Mouse (Mus musculus) regulatory T cell (primary cell): ENCODE data around the gene Tlx2.

Experiments
- in situ Hi-C: fragments of 300-600 bp; cut with MboI, MseI; formaldehyde crosslinking; loops from one replicate; pipeline ENCODE4 v1.15.1; 2025; ENCODE audit warnings: high pct_unique_total_duplicates

The Tlx2 gene

DNA sequence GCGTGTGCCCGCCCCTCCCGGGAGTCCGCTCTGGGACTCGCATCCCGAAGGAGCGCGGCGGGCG is at the start of gene Tlx2:
TSS of gene Tlx2 (minus strand) at position 47 of the 64 bp plus-strand sequence.
- in situ Hi-C loops: no loop called here

DNA sequence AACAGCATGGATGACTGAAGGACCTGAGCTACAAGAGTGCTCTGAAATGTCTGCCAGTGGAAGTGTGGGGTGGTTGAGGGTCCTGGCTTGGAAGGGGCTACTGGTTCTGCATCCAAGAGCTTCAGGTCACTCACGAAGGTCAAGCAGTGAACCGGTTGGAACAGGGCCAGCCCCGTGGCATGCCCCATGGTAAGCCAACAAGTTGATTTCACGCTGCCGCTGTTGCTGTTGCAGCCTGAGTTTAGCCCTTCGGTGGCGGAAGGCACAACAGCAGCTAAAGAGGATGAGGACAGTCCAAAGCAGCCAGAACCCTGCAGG is 49.6 kb upstream of the Tlx2 start:
- in situ Hi-C loops: no loop called here

DNA sequence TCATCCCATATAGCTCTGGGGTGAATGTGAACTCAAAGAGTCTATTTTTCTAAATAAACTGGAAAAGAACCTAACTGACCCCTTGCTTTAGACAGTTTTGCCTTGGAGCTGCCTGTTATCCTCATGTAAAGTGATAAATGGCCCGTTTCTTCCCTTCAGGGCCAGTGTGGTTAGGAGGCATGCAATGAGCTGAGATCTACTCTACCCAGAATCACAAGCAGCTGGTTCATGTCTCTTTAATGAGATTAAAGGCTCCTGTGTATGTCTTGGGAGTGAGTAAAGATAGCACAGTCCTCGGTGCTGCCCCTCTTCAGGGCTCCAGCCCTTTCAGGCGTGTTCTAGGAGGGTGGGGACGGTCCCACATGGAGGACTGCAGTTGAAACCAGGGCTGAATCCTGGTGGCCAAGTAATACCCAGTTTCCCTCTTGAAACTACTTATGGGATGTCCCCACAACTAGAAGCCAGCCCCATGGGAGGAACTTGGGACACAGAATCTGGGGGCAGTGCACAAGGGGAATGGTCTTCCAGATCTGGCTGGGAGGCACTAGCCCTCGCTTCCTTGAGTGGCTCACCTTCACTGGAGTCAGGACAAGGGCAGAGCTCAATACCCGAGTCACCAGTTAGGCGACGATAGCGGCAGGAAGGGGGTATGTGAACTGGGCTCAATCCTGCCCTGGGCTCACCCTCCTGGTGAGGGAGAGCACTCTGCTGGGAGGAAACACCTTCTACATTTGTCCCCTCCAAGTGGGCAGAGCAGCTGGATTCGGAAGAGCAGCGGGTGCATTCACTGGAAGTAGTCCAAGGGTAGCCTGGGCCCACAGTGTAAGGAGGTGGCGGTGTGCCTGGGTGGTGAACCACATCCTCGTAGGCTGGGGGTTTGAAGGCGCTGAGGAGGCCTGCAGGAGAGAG is 49.0 kb upstream of the Tlx2 start:
- in situ Hi-C loops: no loop called here

DNA sequence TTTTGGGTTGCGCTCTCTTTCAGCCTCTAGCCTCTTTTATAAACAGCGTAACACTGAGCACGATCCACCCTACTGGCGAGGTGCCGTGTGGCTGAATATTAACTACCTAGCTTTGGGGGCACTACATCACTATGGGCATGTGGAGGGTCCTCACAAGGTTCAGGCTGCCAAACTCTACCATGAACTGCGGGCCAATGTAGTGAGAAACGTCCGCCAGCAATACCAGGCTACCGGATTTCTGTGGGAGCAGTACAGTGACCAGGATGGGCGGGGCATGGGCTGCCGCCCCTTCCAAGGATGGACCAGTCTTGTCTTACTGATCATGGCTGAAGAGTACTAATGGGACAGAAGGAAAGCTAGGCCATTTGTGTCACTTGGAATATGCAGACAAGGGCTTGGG is 48.3 kb upstream of the Tlx2 start:
- in situ Hi-C loops: no loop called here

DNA sequence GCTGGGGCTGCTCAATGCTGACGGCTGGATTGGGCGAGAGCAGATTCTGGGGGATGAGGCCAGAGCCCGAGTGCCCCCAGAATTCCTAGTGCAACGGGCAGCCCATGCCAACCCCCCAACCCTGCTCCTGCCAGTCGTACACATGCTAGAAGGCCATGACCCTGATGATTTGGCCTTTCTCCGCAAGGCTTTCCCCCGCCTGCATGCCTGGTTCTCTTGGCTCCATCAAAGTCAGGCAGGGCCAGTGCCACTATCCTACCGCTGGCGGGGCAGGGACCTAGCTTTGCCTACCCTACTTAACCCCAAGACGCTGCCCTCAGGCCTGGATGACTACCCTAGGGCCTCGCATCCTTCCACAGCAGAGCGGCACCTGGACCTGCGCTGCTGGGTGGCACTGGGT is 47.5 kb upstream of the Tlx2 start:
- in situ Hi-C loops: no loop called here

DNA sequence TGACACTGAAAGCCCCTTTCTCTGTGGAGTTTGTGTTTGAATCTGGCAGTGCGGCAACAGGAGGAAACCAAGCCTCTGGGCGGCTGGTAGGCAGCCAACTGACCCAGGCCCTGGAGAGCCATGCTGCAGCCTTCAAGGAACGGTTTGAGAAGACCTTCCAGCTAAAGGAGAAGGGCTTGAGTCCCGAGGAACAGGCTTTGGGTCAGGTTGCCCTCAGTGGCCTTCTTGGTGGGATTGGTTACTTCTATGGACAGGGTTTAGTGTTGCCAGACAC is 47.0 kb upstream of the Tlx2 start:
- in situ Hi-C loops: no loop called here

DNA sequence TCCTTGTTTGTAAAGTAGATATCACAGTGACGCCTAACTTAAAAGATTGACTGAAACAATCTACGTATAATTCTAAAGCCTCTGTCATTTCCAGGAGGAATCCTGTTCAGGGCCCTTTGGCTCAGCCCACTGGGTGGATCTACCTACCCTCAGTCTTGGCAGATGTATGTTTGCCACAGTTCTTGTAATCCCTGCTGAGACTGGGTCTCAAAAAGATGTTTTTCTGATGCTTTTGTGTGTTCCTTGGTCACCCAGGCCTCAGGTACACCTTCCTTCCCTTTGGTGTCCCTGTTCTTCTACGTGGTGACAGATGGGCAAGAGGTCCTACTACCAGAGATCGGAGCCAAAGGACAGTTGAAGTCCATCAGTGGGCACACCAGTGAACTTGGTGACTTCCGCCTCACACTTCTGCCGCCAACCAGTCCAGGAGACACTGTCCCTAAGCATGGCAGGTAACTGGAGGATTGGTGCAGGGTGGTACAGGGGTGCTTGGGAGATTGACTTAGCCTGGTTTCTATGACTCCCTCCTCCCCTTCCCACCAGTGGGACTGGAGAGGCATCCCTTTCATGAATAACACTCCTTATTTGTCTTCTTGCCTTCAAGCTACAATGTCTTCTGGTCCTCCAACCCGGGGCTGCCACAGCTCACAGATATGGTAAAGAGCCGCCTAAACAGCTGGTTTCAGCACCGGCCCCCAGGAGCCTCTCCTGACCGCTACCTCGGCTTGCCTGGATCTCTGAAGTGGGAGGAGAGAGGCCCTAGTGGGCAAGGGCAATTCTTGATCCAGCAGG is 46.5 kb upstream of the Tlx2 start:
- in situ Hi-C loops: no loop called here

DNA sequence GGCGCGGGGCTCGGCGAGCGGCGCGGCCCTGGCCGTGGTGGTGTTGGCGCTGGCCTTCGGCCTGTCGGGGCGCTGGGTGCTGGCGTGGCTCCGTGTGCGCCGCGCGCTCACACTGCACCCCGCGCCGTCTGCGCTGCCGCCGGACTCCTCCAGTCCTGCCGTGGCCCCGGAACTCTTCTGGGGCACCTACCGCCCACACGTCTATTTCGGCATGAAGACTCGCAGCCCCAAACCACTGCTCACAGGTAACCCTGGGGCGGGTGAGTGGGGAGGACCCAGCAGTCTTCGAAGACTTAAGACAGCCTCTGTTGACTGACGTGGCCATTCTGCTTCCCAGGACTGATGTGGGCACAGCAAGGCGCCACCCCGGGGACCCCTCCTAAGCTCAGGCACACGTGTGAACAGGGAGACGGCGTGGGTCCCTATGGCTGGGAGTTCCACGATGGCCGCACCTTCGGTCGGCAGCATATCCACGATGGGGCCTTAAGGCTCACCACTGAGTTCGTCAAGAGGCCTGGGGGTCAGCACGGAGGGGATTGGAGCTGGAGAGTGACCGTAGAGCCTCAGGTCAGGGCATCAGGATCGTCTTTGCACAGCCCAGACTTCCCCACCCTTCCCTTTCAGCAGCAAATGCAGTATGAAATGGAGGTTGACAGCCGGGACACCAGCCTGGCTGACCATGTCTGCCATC is 45.7 kb upstream of the Tlx2 start:
- in situ Hi-C loops: no loop called here

DNA sequence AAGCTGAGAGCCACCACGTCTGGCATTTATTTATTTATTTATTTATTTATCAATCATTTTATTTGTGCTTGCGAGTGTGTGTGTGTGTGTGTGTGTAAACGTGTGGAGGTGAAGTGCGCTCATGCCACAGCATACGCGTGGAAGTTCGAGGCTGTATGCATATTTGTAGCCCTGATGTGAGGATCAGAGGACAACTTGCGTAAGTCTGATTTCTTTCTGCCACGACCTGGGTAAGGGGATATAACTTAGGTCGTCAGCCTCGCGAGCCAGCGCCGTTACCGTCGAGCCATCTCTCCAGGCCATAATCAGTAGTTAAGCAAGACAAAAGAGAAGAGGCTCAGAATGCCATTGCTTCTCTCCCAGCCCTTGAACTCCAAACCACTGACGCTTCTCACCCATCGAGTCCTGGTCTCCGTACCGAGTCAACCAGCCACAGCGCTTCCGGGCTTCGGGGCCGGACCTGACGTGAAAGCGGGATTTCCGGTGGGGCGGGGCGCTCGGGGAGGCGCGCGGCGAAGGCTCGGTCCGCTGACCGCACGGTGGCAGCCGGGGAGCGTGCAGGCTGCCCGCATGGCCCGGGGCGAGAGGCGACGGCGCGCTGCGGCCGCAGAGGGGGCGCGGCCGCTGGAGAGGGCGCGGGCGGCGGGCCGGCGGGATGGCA is 45.0 kb upstream of the Tlx2 start, which contains the start of gene Mogs:
TSS of gene Mogs (plus strand) at position 486 of the 661 bp plus-strand sequence.
- in situ Hi-C loops: no loop called here

DNA sequence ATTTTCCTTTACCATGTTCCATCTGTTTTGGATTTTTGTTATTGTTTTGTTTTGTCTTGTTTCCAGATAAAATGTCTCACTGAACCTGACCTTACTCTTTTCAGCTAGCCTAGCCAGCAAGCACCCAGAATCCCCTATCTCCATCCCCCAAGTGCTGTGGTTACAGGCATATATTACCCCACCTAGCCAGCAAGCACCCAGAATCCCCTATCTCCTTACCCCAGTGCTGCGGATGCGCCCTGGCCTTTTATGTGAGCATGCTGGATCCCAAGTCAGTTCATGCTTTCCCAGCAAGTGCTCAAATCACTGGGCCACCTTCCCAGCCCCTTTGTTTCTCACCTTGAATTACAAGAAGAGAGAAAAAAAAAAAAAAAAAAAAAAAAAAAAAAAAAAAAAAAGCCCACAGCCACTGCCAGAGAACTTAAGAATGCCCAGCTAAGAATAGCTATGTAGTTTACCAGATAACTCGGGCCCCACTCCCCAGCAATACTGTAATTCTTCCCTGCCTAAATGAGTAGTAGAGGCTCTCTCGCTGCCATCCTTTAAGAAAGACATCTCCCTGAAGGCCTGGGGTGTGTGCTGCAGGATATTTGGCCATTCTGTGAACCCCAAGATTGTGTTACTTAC is 41.5 kb upstream of the Tlx2 start:
- in situ Hi-C loops: no loop called here

DNA sequence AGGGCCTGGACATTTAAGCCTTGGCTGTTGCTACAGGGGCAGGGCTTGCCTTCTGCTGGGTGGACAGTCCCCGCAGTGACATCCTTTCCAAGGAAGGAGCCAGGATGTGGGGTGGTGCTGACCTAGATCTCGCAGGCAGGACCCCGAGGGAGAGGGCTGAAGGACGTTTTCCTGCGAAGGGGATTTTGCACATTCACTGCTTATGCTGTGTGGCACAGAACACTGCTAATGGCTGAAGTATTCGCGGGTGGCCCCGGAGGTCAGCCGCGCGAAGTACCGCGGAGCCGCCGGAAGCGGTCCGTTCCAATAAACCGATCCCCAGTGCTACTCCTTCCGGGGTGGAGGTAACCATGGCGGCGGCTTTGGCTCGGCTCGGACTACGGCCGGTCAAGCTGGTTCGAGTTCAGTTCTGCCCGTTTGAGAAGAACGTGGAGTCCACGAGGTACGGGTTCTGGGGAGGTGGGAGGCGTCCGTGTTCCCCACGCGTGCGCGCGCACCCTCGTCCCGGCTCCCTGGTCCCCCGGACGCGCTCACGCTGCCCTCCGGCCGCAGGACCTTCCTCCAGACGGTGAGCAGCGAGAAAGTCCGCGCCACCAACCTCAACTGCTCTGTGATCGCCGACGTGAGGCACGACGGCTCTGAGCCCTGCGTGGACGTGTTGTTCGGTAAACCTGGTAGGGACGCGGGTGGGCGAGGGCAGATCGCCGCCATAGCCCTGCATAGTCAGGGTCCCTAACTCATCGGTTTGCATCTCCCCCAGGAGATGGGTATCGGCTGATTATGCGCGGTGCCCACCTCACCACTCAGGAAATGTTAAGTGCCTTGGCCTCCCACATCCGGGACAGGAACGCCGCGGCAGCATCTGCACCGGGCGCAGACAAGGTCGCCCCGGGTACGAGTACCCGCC is 38.9 kb upstream of the Tlx2 start, which contains the start of gene Mrpl53:
TSS of gene Mrpl53 (plus strand) at position 279 of the 907 bp plus-strand sequence.
- in situ Hi-C loops: loop anchor here (5.0 to 10.0 kb wide), 2 partner anchors 48 to 364 kb away; partner anchors contain the start of genes 1700003E16Rik and Wdr54

DNA sequence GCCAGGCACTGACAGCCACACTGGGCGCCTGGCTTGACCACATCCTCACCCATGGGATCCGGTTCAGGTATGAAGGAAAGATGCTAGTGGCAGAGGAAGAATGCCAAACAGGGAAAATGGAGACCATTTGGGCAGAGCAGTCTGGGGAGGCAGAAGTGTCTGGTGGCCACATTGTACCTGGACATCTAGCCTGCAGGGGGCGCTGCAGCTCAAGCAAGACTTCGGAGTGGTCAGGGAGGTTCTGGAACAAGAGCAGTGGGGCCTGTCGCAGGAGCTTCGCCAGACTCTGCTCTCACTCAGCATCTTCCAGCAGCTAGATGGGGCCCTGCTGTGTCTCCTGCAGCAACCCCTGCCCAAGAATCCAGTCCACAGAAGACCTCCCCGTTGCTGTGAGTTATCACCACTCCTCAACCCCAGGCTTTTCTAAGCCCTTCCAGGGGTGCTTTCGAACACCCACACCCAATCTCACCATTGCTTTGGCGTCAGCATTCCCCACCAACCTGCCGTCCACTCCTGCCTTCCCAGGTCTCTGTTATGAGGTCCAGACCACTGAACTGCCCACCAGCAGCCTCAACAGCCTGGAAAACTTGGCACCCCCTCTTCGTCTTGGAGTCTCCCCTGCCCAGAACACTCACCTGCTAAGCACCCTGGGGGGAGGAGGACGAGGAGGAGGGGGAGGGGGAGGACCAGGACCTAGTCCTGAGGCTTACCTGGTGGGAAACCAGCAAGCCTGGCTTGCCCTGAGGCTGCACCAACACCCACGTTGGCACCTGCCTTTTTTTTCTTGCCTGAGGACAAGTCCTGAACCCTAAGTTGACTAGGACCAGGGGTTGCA is 37.7 kb upstream of the Tlx2 start:
- in situ Hi-C loops: loop anchor here (5.0 to 10.0 kb wide), 2 partner anchors 50 to 363 kb away; partner anchors contain the start of genes 1700003E16Rik and Wdr54

DNA sequence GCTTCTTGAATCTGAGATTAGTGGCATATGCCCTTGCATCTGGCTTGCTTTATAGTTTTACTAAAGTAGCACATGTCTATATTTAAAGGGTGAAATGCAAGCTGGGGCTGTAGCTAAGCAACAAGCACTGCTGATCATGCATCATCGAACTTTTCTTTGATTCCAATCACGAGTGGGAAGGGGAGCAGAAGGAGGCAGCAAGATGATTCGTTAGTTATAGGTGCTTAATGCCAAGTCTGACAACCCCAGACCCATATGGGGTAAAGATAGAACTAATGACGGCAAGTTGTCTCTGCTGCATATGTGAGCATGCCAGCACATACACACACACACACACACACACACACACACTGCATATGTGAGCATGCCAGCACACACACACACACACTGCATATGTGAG is 34.1 kb upstream of the Tlx2 start:
- in situ Hi-C loops: loop anchor here (5.0 to 10.0 kb wide), 2 partner anchors 192 to 359 kb away; no protein-coding TSS in a partner anchor

DNA sequence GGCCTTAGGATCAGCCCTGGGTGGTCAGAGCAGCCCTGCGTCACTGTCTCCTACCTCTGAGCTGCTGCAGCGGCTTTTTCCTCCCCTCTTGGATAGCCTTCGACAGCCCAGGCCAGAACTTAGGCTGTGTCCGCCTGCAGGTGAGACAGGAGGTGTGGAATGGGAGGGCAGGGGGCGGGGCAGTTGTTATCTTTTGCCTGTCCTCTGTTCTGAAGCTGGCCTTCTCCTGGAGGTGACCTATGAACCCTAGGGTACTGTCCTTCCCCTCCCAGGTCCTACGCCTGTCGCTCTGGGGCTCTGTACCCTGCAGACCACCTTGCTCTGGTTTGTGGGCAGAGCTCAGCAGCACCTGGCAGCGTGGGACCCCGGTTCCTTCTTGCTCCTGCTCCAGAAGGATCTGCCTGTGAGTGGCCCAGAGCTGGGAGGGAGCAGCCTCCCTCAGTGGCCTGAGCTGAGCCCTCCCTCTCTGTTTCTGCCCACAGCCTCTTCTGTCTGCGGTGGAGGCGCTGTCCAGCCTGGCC is 33.1 kb upstream of the Tlx2 start:
- in situ Hi-C loops: loop anchor here (5.0 to 10.0 kb wide), 2 partner anchors 191 to 358 kb away; no protein-coding TSS in a partner anchor

DNA sequence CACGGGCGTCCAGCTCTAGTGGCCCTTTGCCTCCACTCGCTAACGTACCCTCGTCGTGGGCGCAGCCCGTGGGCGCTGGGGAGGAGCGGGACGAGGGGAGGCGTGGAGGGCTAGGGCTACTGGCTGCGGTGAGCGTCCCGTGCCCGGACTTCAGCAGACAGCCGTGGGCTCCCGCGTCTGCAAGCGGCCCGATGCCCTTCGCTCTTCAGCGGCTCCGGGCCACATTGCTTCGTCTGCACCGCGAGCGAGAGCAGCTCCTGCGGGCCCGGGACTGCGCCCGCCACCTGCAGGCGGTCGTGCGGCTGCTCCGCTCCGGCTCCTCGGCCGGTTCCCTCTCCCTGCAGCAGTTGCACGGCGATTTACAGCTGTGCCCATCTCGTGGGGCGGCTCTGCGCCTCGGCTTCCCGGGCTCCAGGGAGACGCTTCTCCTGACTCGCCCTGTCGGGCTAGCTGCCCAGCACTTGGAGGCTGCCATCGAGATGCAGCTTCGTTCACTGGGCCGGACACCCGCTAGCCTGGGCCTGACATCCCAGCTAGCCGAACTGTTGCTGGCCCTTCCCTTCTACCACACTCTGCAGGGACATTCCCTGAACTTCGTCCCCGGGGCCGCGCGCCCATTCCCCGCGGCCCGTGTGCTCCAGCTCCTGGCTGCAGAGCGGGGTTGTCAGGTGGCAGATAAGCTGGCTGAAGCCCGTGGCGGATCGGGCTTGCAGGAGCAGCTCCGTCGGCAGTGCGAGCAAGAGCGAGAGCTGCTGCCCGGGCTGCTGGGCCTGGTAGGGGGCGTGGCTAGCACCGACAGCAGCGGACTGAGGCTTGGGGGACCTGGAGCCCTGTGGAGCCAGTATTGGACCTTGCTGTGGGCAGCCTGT is 31.8 kb upstream of the Tlx2 start:
- in situ Hi-C loops: loop anchor here (5.0 to 10.0 kb wide), 2 partner anchors 190 to 357 kb away; no protein-coding TSS in a partner anchor

DNA sequence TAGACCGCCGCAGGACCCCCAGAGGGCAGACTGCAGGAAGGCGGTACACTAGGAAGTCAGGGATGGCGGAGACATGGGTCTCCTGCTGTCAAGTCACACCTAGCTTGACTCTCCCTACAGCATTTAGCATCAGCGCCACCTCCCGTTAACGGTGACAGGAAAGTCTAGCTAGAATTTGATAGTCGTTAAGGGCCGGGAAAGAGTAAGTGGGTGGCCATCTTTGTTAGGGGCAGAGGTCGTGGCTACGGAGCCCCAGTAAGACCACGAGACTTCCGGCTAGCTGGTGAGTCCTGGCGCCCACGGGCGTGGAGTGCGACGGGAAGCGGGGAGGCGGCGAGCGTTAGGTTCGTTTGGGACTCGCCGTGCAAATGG is 31.2 kb upstream of the Tlx2 start, which contains the start of the genes Ccdc142 and Gm42688:
TSS of gene Ccdc142 (plus strand) at position 286 of the 372 bp plus-strand sequence.
TSS of gene Gm42688 (plus strand) at position 302 of the 372 bp plus-strand sequence.
- in situ Hi-C loops: loop anchor here (5.0 to 10.0 kb wide), 2 partner anchors 189 to 357 kb away; no protein-coding TSS in a partner anchor

DNA sequence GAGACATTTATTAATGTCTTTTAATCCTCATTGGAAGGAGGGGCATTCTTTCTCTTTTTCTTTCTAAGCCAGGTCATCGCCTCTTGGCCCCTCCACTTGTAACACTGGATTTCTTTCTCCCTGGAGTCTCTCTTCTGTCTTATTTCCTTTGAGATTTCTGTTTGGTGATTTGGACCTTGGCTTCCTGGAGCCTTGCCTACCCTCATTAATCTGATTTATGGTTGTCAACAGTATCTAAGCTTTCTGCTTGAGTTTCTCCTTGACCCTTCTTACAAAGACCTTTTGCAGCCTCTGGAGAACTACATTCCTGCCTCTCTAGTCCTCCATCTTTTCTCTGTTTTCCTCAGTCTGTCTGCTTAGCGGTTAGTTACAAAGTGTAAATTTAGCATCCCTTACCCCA is 28.3 kb upstream of the Tlx2 start:
- in situ Hi-C loops: loop anchor here (5.0 kb wide), 1 partner anchor 101 kb away; no protein-coding TSS in a partner anchor

DNA sequence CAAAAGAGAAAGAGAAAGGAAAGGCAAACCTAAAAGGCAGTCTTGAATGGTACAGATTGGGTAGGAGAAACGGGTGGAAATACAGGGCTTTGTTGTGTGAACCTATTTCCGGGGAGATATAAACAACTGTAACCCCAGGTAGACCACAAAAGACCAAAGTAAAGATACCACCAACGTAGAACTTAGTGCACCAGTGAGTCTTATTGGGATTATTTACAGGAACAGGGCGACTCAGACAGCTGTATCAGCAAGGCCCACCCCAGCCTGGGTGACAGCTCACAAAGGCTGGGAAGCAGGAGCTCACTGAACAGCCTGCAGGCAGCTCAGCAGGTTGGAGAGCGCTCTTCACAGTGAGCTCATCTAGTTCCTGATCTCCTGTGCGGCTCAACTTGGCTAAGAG is 25.9 kb upstream of the Tlx2 start:
- in situ Hi-C loops: loop anchor here (5.0 kb wide), 1 partner anchor 99 kb away; no protein-coding TSS in a partner anchor
